Mouse (Mus musculus) common myeloid progenitor, adult 5-6 weeks (primary cell): ENCODE data around the gene Atp6v0e2. TPM values are rescaled to one million over a fixed set of nuclear protein-coding genes. Genes with fewer than 3 reads are reported as not detected.

Experiments used
- ATAC-seq: replicated peaks from 2 replicates; pipeline ENCODE4 v1.8.0; 2016; ENCODE audit warnings: low read depth, mild to moderate bottlenecking, moderate TSS enrichment, inconsistent platforms; ENCODE audit not compliant: poor library complexity, severe bottlenecking
- total RNA-seq: library from RNA; stranded (forward); fragments of 200-1000, 187-1606 nt; gene quantifications from 2 replicates; pipeline ENCODE4 v1.2.3, GENCODE M21; 2017

Gene Atp6v0e2
- total RNA-seq, 1 experiment from 2014 or later, result 2.1 TPM

- ATAC-seq, result no peak
Measured at GRCm38 (mm10) chr6:48569065-48569807, 31.8 kb downstream of the Atp6v0e2 start.

- no peak for ATAC-seq
Measured at GRCm38 (mm10) chr6:48572014-48572413, 34.6 kb downstream of the Atp6v0e2 start.

GRCm38 (mm10) chr6:48572572-48573061 is 35.2 kb downstream of the Atp6v0e2 start, which contains the start of gene Rarres2:
Gene Rarres2 (minus strand): TSS chr6:48572789.
- ATAC-seq, result no peak

DNA sequence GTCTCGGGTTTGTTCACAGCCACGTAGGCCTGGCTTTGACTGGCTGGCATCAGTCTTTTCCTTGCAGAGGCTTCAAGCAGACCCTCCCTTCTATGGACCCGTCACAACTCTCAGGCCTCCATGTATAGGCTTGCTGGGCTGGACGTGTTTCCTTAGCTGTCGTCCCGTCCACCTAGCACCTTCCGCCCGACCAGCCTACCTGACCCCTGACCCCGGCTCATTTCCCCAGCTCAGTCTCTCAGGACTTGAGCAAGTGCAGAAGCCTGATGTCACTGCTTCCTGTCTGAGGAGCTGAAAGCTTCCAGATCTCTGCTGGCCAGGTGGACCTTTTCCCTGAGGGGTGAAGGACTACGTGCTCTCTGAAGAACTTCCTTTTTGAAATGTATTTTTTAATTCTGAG is 35.9 kb downstream of the Atp6v0e2 start:
- ATAC-seq, result no peak

DNA sequence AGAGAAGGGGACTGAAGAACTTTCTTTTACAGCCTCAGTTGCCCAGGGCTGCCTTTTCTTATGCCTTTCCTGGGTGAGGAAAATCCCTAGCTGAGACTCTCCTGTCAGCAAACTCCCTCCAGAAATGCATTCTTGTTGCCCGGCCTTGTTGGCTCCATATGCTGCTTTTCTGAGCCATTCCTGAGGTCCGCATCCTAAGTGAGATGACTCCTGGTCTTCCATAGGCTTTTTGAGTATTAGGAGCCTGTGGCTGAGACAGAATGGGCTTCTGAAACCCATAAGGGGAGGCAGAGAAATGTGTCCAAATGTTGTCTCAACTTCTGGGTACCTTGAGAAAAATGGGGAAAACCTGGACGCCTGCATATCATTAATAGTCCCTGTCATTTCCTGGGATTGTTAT is 36.6 kb downstream of the Atp6v0e2 start:
- no peak for ATAC-seq

GRCm38 (mm10) chr6:48578736-48579135 is 41.3 kb downstream of the Atp6v0e2 start:
- ATAC-seq, result no peak

GRCm38 (mm10) chr6:48579215-48579648 is 41.8 kb downstream of the Atp6v0e2 start:
- peak; percentile 88 for ATAC-seq

GRCm38 (mm10) chr6:48581257-48581656 is 43.8 kb downstream of the Atp6v0e2 start:
- no peak for ATAC-seq

DNA sequence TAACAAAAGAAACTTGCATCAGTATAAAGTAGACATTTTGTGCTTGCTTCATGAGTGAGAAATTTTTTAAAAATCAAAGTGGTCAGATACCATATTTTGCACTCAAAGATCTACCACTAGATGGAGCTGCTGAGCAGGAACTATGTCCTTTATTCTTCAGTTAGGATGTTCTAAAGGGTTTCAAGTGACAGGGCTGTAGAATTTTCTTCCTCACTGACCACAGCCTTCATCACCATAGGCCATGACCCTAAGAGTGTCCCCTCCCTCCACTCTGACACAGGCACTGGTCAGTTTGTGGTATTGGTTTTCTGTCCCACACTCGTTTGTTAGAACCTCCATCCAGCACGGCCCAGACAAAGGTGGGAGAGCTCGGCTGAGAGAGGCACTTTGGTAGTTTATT is 44.6 kb downstream of the Atp6v0e2 start:
- peak; percentile 54; the same call in 1 of the 2 replicates for ATAC-seq

- 0 out of 2 replicates have a peak, but pooled peaks have one; percentile 4 for ATAC-seq
Measured at GRCm38 (mm10) chr6:48589194-48589750, 51.9 kb downstream of the Atp6v0e2 start, which contains the start of gene Gm45021. Gene Gm45021 (plus strand): TSS chr6:48589610.

Other genes starting within 250 kb of the Atp6v0e2 start
- 4.8 and 6.6 TPM in 2 replicates for gene Krba1, start 142.0 kb upstream of the Atp6v0e2 start, total RNA-seq
- gene Zfp467, start 91.8 kb upstream of the Atp6v0e2 start, total RNA-seq, result 1.8 and 2.8 TPM in 2 replicates
- not detected in 2 replicates for gene Sspo, start 89.4 kb upstream of the Atp6v0e2 start, total RNA-seq
- gene Lrrc61, start 17.2 kb downstream of the Atp6v0e2 start, total RNA-seq, result 4.9 and 5.6 TPM in 2 replicates
- gene Rarres2, start 35.2 kb downstream of the Atp6v0e2 start, total RNA-seq, result not detected in 2 replicates
- not detected in 2 replicates for gene Gm45021, start 52.0 kb downstream of the Atp6v0e2 start, total RNA-seq
- gene Repin1, start 56.3 kb downstream of the Atp6v0e2 start, total RNA-seq, result 19.7 and 23.1 TPM in 2 replicates
- not detected in 2 replicates for gene Gm44965, start 56.3 kb downstream of the Atp6v0e2 start, total RNA-seq
- gene Zfp775, start 64.4 kb downstream of the Atp6v0e2 start, total RNA-seq, result 2.1 and 3.3 TPM in 2 replicates
- gene AI854703, start 89.1 kb downstream of the Atp6v0e2 start, total RNA-seq, result 1.6 and 2.2 TPM in 2 replicates
- gene Gimap8, start 109.6 kb downstream of the Atp6v0e2 start, total RNA-seq, result 3.7 TPM in 2 replicates
- gene Gimap9, start 138.5 kb downstream of the Atp6v0e2 start, total RNA-seq, result 50.8 and 59.3 TPM in 2 replicates
- 1.8 and 7.3 TPM in 2 replicates for gene Gimap4, start 146.9 kb downstream of the Atp6v0e2 start, total RNA-seq
- gene Gimap6, start 170.6 kb downstream of the Atp6v0e2 start, total RNA-seq, result 81.8 and 82.1 TPM in 2 replicates
- gene Gm28053, start 181.0 kb downstream of the Atp6v0e2 start, total RNA-seq, result 35.9 and 66.8 TPM in 2 replicates
- 3.4 and 4.9 TPM in 2 replicates for gene Gimap7, start 181.0 kb downstream of the Atp6v0e2 start, total RNA-seq
- gene Gimap1, start 201.4 kb downstream of the Atp6v0e2 start, total RNA-seq, result 38.7 and 51.3 TPM in 2 replicates
- gene Gimap5, start 208.6 kb downstream of the Atp6v0e2 start, total RNA-seq, result 6.6 and 7.3 TPM in 2 replicates
- 0.34 and 0.69 TPM in 2 replicates for gene Gimap3, start 233.2 kb downstream of the Atp6v0e2 start, total RNA-seq